Mouse (Mus musculus) kidney, embryonic 15.5 days (tissue): Measurements from ENCODE around the gene Immp2l. TPM values are rescaled to one million over a fixed set of nuclear protein-coding genes. Genes with fewer than 3 reads are reported as not detected.

Experiments used
- ATAC-seq: fragments of 200-750 bp; cut with Nextera tagmentation; replicated peaks from 2 replicates; pipeline ENCODE4 v1.8.0; 2017; ENCODE audit warnings: moderate TSS enrichment; ENCODE audit not compliant: low FRiP score
- H3K27ac ChIP-seq: fragments of 300-500 bp; sonication (generic); 2 replicates; pipeline ENCODE4 v1.5.1; 2015; ENCODE audit warnings: mild to moderate bottlenecking, inconsistent platforms
- H3K27me3 ChIP-seq: fragments of 300-500 bp; sonication (generic); 2 replicates; pipeline ENCODE4 v1.6.1; 2015; ENCODE audit warnings: inconsistent platforms
- H3K36me3 ChIP-seq: fragments of 300-500 bp; sonication (generic); 2 replicates; pipeline ENCODE4 v1.6.1; 2015; ENCODE audit warnings: inconsistent platforms
- H3K4me1 ChIP-seq: fragments of 300-500 bp; sonication (generic); 2 replicates; pipeline ENCODE4 v1.6.1; 2015; ENCODE audit warnings: inconsistent platforms
- H3K4me2 ChIP-seq: fragments of 300-500 bp; sonication (generic); 2 replicates; pipeline ENCODE4 v1.6.1; 2015; ENCODE audit warnings: moderate library complexity, mild to moderate bottlenecking, inconsistent platforms
- H3K4me3 ChIP-seq: fragments of 300-500 bp; sonication (generic); replicated peaks from 2 replicates; pipeline ENCODE4 v1.5.1; 2015; ENCODE audit warnings: mild to moderate bottlenecking, inconsistent platforms
- H3K9ac ChIP-seq: fragments of 300-500 bp; sonication (generic); 2 replicates; pipeline ENCODE4 v1.6.1; 2015; ENCODE audit warnings: mild to moderate bottlenecking, inconsistent platforms
- H3K9me3 ChIP-seq: fragments of 300-500 bp; sonication (generic); replicated peaks from 2 replicates; pipeline ENCODE4 v1.6.1; 2016; ENCODE audit warnings: inconsistent platforms
- whole genome bisulfite sequencing: fragments of 180-500 bp; shearing (Covaris S2); methylation state at CpG from one replicate; pipeline ENCODE4 v1.1.7; 2015; ENCODE audit warnings: mixed read lengths; 5-methylcytosine and 5-hydroxymethylcytosine counted together
- polyA plus RNA-seq: library from polyadenylated mRNA; unstranded; fragments of >200 nt; fragmentation: Nextera tagmentation; extraction: Ambion mirVana; gene quantifications from 2 replicates; pipeline ENCODE4 v1.2.1, GENCODE M21; 2015

The Immp2l gene
- polyA plus RNA-seq, 1 experiment from 2014 or later = 8.6 TPM

GRCm38 (mm10) chr12:41949409-41949808 is 925.5 kb downstream of the Immp2l start:
- no peaks in the 10 kb centered on the region for H3K4me1 ChIP-seq
- no peaks in the 10 kb centered on the region for H3K27me3 ChIP-seq
- no peak overlapping the region for H3K4me3 ChIP-seq
- ATAC-seq = no peak
- H3K4me2 ChIP-seq = no peak overlapping the region
- H3K9me3 ChIP-seq = no peaks in the 10 kb centered on the region
- H3K9ac ChIP-seq = no peak overlapping the region
- WGBS = 90% methylated on average over 1 of the region's 1 CpGs
- H3K27ac ChIP-seq = no peak overlapping the region
- H3K36me3 ChIP-seq = no peaks in the 10 kb centered on the region

GRCm38 (mm10) chr12:41949841-41950241 is 926.0 kb downstream of the Immp2l start:
- Histone ChIP-seq H3K4me3 (no peak overlapping the region), H3K9ac (no peak overlapping the region), H3K36me3 (no peaks in the 10 kb centered on the region), H3K4me2 (no peak overlapping the region), H3K27ac (no peak overlapping the region), H3K27me3 (no peaks in the 10 kb centered on the region), H3K4me1 (no peaks in the 10 kb centered on the region), H3K9me3 (no peaks in the 10 kb centered on the region)
- 88% methylated on average over 6 of the region's 6 CpGs for WGBS
- ATAC-seq = no peak

- no peaks in the 10 kb centered on the region for H3K36me3 ChIP-seq
- no peaks in the 10 kb centered on the region for H3K27me3 ChIP-seq
- no peaks in the 10 kb centered on the region for H3K4me1 ChIP-seq
- ATAC-seq = no peak
- H3K4me3 ChIP-seq = no peak overlapping the region
- no peak overlapping the region for H3K9ac ChIP-seq
- no peak overlapping the region for H3K4me2 ChIP-seq
- no peaks in the 10 kb centered on the region for H3K9me3 ChIP-seq
- H3K27ac ChIP-seq = no peak overlapping the region
- WGBS = 91% methylated on average over 2 of the region's 2 CpGs
These were observed 926.8 kb downstream of the Immp2l start for GRCm38 (mm10) chr12:41950726-41951125.

- H3K4me1 ChIP-seq = no peaks in the 10 kb centered on the region
- H3K36me3 ChIP-seq = no peaks in the 10 kb centered on the region
- no peak overlapping the region for H3K9ac ChIP-seq
- no peaks in the 10 kb centered on the region for H3K9me3 ChIP-seq
- ATAC-seq = no peak
- H3K4me2 ChIP-seq = no peak overlapping the region
- WGBS = 14% methylated on average over 4 of the region's 4 CpGs
- H3K4me3 ChIP-seq = no peak overlapping the region
- H3K27me3 ChIP-seq = no peaks in the 10 kb centered on the region
- no peak overlapping the region for H3K27ac ChIP-seq
These were observed 937.1 kb downstream of the Immp2l start for GRCm38 (mm10) chr12:41961038-41961437.

GRCm38 (mm10) chr12:41991408-41991807 is 967.5 kb downstream of the Immp2l start:
- ATAC-seq = no peak
- Histone ChIP-seq H3K9me3 (no peaks in the 10 kb centered on the region), H3K4me3 (no peak overlapping the region), H3K27me3 (no peaks in the 10 kb centered on the region), H3K36me3 (no peaks in the 10 kb centered on the region), H3K4me1 (no peaks in the 10 kb centered on the region), H3K9ac (no peak overlapping the region), H3K4me2 (no peak overlapping the region), H3K27ac (no peak overlapping the region)
- WGBS = 73% methylated on average over 1 of the region's 1 CpGs
